Mouse (Mus musculus) kidney, adult 10 weeks (tissue): ENCODE data around the gene Mlycd. TPM values are rescaled to one million over a fixed set of nuclear protein-coding genes. Genes with fewer than 3 reads are reported as not detected.

ENCODE experiments used
- polyA plus RNA-seq: library from polyadenylated mRNA; stranded (reverse); fragments of 350-450 nt; fragmentation: Illumina TruSeq; extraction: RNeasy Lipid Tissue Mini Kit (QIAGEN cat#74804); gene quantifications from one replicate; pipeline ENCODE4 v1.2.3, GENCODE M21; 2014; ENCODE audit warnings: low read depth, low replicate concordance

The Mlycd gene
- 1.3 TPM for polyA plus RNA-seq

GRCm38 (mm10) chr8:119394524-119395026 is at the start of gene Mlycd:
TSS of gene Mlycd (plus strand) at chr8:119394878.

GRCm38 (mm10) chr8:119433582-119434174 is 39.0 kb downstream of the Mlycd start, which contains the start of gene Osgin1:
TSS of gene Osgin1 (plus strand) at chr8:119434124.

GRCm38 (mm10) chr8:119446211-119446989 is 51.7 kb downstream of the Mlycd start, which contains the start of gene Necab2:
TSS of gene Necab2 (plus strand) at chr8:119446719.

Other genes with a start within 250 kb of the Mlycd start
- 242 TPM for gene Hsbp1, start 50.4 kb upstream of the Mlycd start, polyA plus RNA-seq
- gene Osgin1, start 39.2 kb downstream of the Mlycd start, polyA plus RNA-seq = not detected
- not detected for gene Necab2, start 51.8 kb downstream of the Mlycd start, polyA plus RNA-seq
- not detected for gene Slc38a8, start 106.8 kb downstream of the Mlycd start, polyA plus RNA-seq
- 27.6 TPM for gene Mbtps1, start 163.9 kb downstream of the Mlycd start, polyA plus RNA-seq
- 8.0 TPM for gene Hsdl1, start 180.3 kb downstream of the Mlycd start, polyA plus RNA-seq
- gene Dnaaf1, start 180.4 kb downstream of the Mlycd start, polyA plus RNA-seq = not detected
- not detected for gene Taf1c, start 210.3 kb downstream of the Mlycd start, polyA plus RNA-seq
- not detected for gene Adad2, start 217.9 kb downstream of the Mlycd start, polyA plus RNA-seq
- not detected for gene Kcng4, start 240.8 kb downstream of the Mlycd start, polyA plus RNA-seq